20 mouse cellular contexts compared by ENCODE assay signal in genomic region chr15:92101956-92102355, GRCm38 (mm10).
A peak's percentile ranks its signal among the peaks of the same experiment; 100 is the strongest.
DNase-seq lines count a peak whose midpoint lies in the region; ATAC-seq lines count a peak whose summit lies in the region.
"Had no signal": no experiment of that assay in that cellular context is flagged by ENCODE, and none has a peak within 500 bp of the region (broad histone marks: within the 10 kb centered on the region; RNA-seq: fewer than 3 reads in every experiment).

No protein-coding gene starts in this region.

- peak; percentile 15; the same call in 1 of the 2 replicates for ATAC-seq in cerebellum, adult (ENCODE audit: insufficient number of reproducible peaks, low FRiP score, low TSS enrichment)
- ATAC-seq: activated CD4-positive, CD25-positive, alpha-beta regulatory T cell, adult 4 months; CD4-positive, CD25-positive, alpha-beta regulatory T cell, adult 4 months; Patski had no signal

- no peak for DNase-seq in cerebellum, adult 9-11 months
- peak; percentile 63 for DNase-seq in Muller cell, postnatal 12 days (ENCODE audit: inconsistent ontology term)
- peak; percentile 52 for DNase-seq in brain, adult 2 months (ENCODE audit: low read depth, low spot score)
- no peak for DNase-seq in layer of hippocampus, adult 11-12 months (ENCODE audit: low spot score)
- no peak for DNase-seq in liver
- DNase-seq: adrenal gland, adult 2 months; adrenal gland, adult 8-10 months; adrenal gland, postnatal 10 days; adrenal gland, postnatal 14 days; adrenal gland, postnatal 25 days; adrenal gland, postnatal 36 days; B cell, adult 2 months; cerebellum, adult 11 months; cerebellum, adult 11-12 months; cerebellum, adult 8-10 months; cerebellum, adult 9-10 months had no signal

Comparison
In these comparisons a context has a peak if more than half of its experiments do, and no peak if none do; other contexts are left out.
1. DNase-seq: peak in Muller cell, postnatal 12 days (single experiment) and brain, adult 2 months (single experiment); none in cerebellum, adult 9-11 months (single experiment), layer of hippocampus, adult 11-12 months (single experiment) and liver (single experiment).